Mouse (Mus musculus) heart, adult 8-10 months (tissue): Measurements from ENCODE around the gene Limd2. TPM values are rescaled to one million over a fixed set of nuclear protein-coding genes. Genes with fewer than 3 reads are reported as not detected.
A peak's percentile ranks its signal among the peaks of the same experiment; 100 is the strongest.
"Not testable (repeated sequence)": the region's sequence is repeated elsewhere in the genome, so short reads cannot be mapped to it uniquely, and the experiment has no call there.

Source experiments
- DNase-seq: peaks from one replicate; pipeline ENCODE4 v3.0.0; 2022; ENCODE audit warnings: low spot score
- total RNA-seq, 4 experiments: library from RNA; stranded (reverse); gene quantifications; 2 replicates each; pipeline ENCODE4 v1.2.4; 2022

Limd2 gene
- total RNA-seq: 1 to 10 TPM; 1.7 to 3.9 (median 3.4) TPM

- no peak for DNase-seq
Observed at GRCm38 (mm10) chr11:106160841-106161721, at the start of gene Limd2, which contains the start of gene Gm10840. TSS of gene Limd2 (minus strand) at chr11:106160860. TSS of gene Gm10840 (plus strand) at chr11:106160850.

- DNase-seq: no peak
Observed at GRCm38 (mm10) chr11:106202123-106202465, 41.4 kb upstream of the Limd2 start, which contains the start of gene Strada. TSS of gene Strada (minus strand) at chr11:106202168.

- no peak for DNase-seq
Observed at GRCm38 (mm10) chr11:106201337-106202122, 40.9 kb upstream of the Limd2 start.

- DNase-seq: no peak
Observed at GRCm38 (mm10) chr11:106200756-106201155, 40.1 kb upstream of the Limd2 start.

DNA sequence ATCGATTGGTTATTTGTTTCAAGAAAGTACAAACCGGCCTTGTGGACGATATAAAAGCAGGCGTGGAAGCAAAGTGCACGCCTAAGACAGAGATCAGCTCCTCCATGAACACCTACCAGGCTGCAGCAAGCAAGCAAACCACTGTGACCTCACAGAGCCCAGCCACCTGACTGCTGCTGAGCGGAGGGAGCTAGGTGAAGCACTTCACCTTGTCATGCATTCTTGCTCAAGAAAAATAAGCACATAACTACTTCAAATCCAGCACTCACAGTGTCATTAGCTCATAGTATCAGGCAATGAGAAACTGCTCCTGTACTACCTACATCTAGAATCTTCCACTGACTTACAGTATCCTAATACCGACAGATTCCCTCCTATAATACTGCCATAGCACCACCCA is 39.3 kb upstream of the Limd2 start:
- DNase-seq: not testable (repeated sequence)

- no peak for DNase-seq
Observed at GRCm38 (mm10) chr11:106198277-106198676, 37.6 kb upstream of the Limd2 start.

DNA sequence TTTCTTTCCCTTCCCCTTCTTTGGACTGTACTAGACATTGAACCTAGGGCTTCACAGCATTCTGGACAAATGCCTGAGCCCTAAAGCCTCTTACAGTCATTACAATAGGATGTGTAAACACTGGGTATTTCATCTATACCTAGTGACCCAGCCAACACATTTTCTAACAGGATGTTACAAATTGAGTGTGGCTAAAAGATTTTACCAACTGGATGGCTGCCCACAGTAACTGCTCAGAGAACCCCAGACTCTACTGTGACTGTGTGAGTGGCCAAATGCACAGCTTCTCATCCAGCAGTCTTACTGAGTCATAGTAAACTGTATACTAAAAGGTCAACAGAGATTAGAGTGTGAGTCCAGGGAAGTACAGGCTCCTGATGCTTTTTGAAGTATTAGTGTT is 34.7 kb upstream of the Limd2 start:
- DNase-seq: no peak

GRCm38 (mm10) chr11:106194891-106195290 is 34.2 kb upstream of the Limd2 start:
- DNase-seq: no peak

DNA sequence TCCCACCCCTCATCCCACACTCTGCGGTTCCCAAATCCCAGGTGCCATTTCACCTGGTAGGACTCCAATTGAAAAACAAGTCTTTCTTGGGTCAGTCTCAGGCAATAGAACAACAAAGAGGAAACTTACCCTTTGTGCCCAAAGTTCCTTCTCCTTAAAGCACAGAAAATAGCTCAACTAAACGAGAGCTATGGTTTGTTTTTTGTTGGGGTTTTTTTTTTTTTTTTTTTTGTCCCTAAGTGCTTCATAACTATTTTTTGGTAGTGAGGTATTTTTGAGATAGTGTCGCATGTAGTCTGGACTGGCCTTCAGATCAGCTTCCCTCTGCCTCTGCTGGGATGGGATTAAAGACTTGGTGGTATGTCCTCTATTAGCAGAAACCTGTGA is 33.5 kb upstream of the Limd2 start:
- no peak for DNase-seq

DNA sequence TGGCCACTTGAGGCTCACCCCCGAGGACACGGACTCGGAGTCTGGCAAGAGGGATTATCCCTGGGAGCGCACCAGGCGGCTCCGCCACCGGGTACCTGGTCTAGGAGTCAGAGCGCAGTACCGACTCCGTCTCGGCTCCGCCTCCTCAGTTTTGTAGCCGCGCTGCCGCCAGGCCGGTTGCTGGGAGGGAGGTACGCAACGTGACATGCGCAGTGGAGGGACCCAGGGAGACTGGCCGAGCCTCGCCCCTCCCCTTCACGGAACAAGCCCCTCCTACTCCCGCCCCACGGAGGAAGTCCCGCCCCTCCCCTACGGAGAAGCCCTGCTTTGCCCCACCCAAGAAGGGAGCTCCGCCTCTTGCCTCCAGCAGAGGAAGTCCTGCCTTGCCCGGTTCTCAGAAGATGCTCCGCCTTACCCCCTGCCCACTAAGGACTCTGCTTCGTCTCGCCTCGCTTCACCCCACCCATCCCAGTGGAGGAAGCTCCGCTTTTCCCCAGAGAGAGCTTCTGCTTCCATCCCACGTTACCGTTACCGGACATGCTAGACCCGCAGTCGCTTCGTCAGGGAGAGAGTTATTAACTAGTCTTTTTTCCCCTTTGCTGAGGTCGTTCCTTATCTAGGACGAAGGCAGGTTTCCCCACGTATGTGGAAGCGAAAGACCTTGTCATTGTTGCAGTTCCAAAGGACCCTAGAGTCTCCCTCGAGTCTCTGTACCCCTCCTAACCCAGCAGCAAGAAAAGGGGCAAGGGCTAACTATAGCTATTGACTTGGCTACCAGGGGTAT is 32.9 kb upstream of the Limd2 start:
- peak; percentile 95 for DNase-seq

GRCm38 (mm10) chr11:106192657-106193370 is 32.2 kb upstream of the Limd2 start:
- DNase-seq: no peak

DNA sequence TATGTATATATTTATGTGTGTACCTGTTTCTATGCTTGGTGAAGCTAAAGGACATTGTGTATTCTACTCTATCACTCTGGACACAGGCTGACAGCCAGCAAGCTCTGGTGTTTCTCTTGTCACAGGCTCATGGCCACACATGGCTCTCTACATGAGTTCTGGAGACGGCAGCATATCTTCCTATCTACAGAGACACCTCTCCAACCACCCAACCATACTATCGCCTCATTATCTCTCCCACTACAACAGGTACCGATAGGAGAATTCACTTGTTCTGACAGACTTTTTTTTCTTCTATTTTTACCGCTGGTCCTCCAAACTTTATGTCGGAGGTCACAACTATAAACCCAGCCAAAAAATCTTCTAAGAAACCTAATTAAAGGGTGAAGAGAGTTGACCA is 31.6 kb upstream of the Limd2 start:
- no peak for DNase-seq

- DNase-seq: no peak
Observed at GRCm38 (mm10) chr11:106191716-106192115, 31.1 kb upstream of the Limd2 start.

DNA sequence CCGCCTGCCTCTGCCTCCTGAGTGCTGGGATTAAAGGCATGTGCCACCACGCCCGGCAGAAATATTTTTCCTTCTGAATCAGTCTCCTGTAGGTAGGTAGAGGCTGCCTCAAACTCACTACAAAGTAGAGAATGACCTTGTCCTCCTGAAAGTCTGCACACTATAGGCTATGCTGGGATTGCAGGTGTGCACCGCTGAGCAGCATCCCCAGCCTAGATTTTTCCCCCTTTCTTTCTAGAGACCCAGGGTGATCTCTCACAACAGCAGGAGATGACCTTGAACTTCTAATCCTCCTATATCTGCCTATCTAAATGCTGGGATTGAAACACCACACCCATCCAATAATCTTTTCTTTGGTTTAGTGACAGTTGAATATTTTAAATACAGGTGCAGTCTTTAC is 26.7 kb upstream of the Limd2 start:
- no peak for DNase-seq

DNA sequence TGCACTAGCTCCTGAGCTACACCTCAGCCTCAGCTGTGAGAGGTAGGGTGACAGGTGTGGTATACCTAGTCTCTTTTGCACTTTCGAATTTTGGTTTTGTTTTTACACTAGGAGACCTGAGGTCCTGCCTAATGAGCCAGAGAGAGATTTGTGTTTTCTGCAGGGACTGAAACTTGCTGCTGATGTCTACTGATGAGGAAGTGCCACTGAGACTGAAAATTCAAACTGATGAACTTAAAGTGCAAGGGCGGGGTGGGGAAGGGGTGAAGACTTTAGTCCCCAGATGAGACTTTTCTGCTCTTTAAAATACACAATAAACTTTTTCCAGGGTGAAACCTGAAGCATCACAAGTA is 19.8 kb upstream of the Limd2 start:
- DNase-seq: no peak

- DNase-seq: no peak
Observed at GRCm38 (mm10) chr11:106179711-106180448, 19.2 kb upstream of the Limd2 start.

- no peak for DNase-seq
Observed at GRCm38 (mm10) chr11:106178036-106178782, 17.5 kb upstream of the Limd2 start.

DNA sequence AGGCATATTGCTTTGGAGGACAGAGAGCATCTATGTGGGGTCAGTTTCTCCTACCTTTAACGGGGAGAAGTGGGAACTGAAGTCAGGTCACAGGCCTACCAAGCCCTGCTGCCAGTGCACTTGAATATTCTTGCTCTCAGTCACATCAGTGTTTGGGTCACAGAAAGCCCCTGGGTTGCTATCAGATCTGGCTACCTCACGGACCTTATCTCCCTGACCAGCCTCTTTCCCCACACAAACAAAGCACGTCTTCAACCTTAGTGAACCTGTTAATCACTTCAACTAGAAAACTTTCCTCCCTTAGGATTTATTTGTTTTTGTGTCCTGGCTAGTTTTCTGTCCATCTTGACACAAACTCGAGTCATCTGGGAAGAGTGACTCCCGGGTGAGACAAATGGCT is 15.7 kb upstream of the Limd2 start:
- no peak for DNase-seq

DNA sequence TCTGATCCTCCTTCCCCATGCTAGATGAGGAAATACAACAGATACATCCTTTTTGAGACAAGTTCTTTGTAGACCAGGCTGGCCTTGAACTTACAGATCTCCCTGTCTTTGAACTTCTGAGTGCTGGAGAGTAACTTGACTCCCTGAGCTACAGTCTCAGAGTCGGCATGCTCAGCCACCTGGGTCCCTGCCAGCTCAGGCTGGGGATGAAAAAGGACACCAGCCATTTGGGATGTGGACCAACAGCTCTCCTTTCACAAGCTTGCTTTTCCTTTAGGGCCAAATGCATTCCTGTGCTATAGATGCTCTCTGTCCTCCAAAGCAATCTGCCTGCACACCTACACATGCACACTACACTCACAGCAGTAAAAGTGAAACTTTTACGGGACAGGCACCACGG is 14.4 kb upstream of the Limd2 start:
- no peak for DNase-seq

DNA sequence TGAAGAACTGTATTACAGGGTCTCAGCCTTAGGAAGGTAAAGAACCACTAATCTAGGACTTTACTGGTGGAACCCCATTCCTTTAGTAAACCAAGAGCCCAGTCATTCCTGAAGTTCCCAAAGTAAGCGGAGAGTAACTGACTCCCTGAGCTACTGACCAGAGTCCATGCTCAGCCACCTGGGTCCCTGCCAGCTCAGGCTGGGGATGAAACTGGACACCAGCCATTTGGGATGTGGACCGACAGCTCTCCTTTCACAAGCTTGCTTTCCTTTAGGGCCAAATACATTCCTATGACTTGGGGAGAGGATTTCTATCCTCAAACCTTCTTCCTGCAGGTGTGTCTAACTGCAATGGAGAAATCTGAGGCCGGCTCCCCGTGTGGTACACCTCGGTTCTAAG is 13.7 kb upstream of the Limd2 start:
- no peak for DNase-seq
